Mouse (Mus musculus) thymus, adult 2 months (tissue): ENCODE results near the gene Erg. TPM values are rescaled to one million over a fixed set of nuclear protein-coding genes. Genes with fewer than 3 reads are reported as not detected.

Experiments used
- DNase-seq: peaks from one replicate; pipeline ENCODE4 v3.0.0; 2021
- H3K27ac ChIP-seq: fragments of 200-500 bp; 2 replicates; pipeline ENCODE4 v1.5.1; 2012; ENCODE audit warnings: low read length, control low read depth; ENCODE audit not compliant: control insufficient read depth, insufficient read depth
- H3K27me3 ChIP-seq: fragments of 200-500 bp; 2 replicates; pipeline ENCODE4 v1.6.1; 2012; ENCODE audit warnings: mild to moderate bottlenecking, low read length, moderate library complexity, mixed read lengths; ENCODE audit not compliant: control insufficient read depth, insufficient read depth
- H3K36me3 ChIP-seq: fragments of 200-500 bp; 2 replicates; pipeline ENCODE4 v1.6.1; 2012; ENCODE audit warnings: mild to moderate bottlenecking, low read length, moderate library complexity; ENCODE audit not compliant: control insufficient read depth, insufficient read depth
- H3K4me1 ChIP-seq: fragments of 200-500 bp; replicated peaks from 2 replicates; pipeline ENCODE4 v1.6.1; 2012; ENCODE audit warnings: low read length; ENCODE audit not compliant: control insufficient read depth, insufficient read depth
- H3K4me3 ChIP-seq: fragments of 200-500 bp; 2 replicates; pipeline ENCODE4 v1.5.1; 2012; ENCODE audit warnings: mild to moderate bottlenecking, low read length, control low read depth, moderate library complexity; ENCODE audit not compliant: control insufficient read depth, insufficient read depth
- CTCF ChIP-seq: fragments of 200-500 bp; IDR thresholded peaks from 2 replicates; pipeline ENCODE4 v1.5.1; 2012; ENCODE audit warnings: mild to moderate bottlenecking, control low read depth, low read length, moderate library complexity, borderline replicate concordance; ENCODE audit not compliant: control insufficient read depth, poor library complexity, insufficient read depth; ENCODE audit errors: extremely low read depth
- POLR2A ChIP-seq: fragments of 200-500 bp; IDR thresholded peaks from 2 replicates; pipeline ENCODE4 v1.6.1; 2012; ENCODE audit warnings: mild to moderate bottlenecking, low read length, control low read depth, moderate library complexity; ENCODE audit not compliant: control insufficient read depth, poor library complexity, insufficient read depth; ENCODE audit errors: extremely low read depth
- WGBS: fragments of 180-500 bp; shearing (Covaris S2); methylation state at CpG from one replicate; pipeline ENCODE4 v1.1.7; 2018; 5-methylcytosine and 5-hydroxymethylcytosine counted together
- polyA plus RNA-seq: library from polyadenylated mRNA; depleted of rRNA; stranded (reverse); fragments of >200 nt; gene quantifications from 2 replicates; pipeline ENCODE4 v1.2.3, GENCODE M21; 2012; rRNA removed

Erg gene
- polyA plus RNA-seq, 1 experiment = 4.0 TPM

DNA sequence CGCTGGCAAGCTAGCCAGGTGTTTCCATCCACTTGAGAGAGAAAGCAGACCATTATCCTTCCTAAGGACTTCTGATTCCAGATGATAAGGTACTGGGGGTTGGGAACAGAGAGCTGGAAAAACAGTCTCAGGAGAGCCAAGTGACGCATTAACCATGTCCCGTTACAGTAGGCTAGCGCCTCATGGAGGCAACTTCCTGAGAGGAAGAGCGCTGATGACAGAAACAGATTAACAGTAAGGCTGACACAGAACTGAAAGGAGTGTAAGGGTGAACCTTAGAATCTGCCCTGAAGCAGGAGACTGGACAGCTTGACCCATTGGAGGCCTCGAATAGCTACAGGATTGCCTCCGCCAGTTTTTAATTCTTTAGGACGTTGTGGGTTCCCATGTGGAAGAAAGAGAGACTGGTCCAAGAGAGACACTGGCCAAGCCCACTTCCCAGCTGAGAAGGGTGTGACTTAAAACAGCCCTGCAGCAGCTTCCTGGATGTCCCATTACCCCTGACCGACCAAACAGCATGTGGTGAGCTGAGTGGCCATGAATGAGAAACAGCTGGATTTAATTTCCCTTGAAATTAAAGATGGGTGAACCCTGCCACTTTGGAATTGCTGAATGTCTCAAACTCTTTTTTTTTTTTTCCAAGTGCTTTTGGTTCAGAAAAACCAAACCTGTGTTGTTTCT, 264.3 kb downstream of the Erg start:
- Histone ChIP-seq H3K36me3 (no peaks in the 10 kb centered on the region), H3K4me1 (no peaks in the 10 kb centered on the region), H3K4me3 (no peak overlapping the region), H3K27ac (no peak overlapping the region), H3K27me3 (no peaks in the 10 kb centered on the region)
- no peak for TF ChIP-seq CTCF
- TF ChIP-seq POLR2A = no peak
- DNase-seq = no peak
- 82% methylated on average over 9 of the region's 9 CpGs for WGBS

Other genes with a start within 250 kb of the Erg start
- gene Ets2, start 115.5 kb upstream of the Erg start, polyA plus RNA-seq = 343 and 598 TPM in 2 replicates